Mouse (Mus musculus) left cerebral cortex, adult 18-20 months (tissue): ENCODE data around the gene Cpsf3. TPM values are rescaled to one million over a fixed set of nuclear protein-coding genes. Genes with fewer than 3 reads are reported as not detected.
A peak's percentile ranks its signal among the peaks of the same experiment; 100 is the strongest.

Source experiments
- DNase-seq, 2 experiments: peaks; one replicate each; pipeline ENCODE4 v3.0.0; 2021 to 2022; ENCODE audit warnings: low spot score in 2 of 2, mixed read lengths in 1 of 2
- long read RNA-seq, 2 experiments: library from polyadenylated mRNA; stranded (forward); transcript quantifications; one replicate each; pipeline ENCODE4 v2.0.0; 2021
- total RNA-seq, 2 experiments: library from RNA; stranded (reverse); gene quantifications; 2 replicates each; pipeline ENCODE4 v1.2.3; 2021

Gene Cpsf3
- total RNA-seq, result 10 to 100 TPM; 44.4 to 48.8 TPM
- long read RNA-seq, experiment 1, transcript Cpsf3-201 (18 exons, 2,499 nt), result major isoform, 56 of 72 reads
- long read RNA-seq, experiment 1, partial matches to known transcripts, result 5 of 72 reads
- long read RNA-seq, experiment 1, other reads (novel, unspliced or antisense), result 10 of 72 reads
- long read RNA-seq, experiment 2, transcript Cpsf3-201 (18 exons, 2,499 nt), result major isoform, 36 of 43 reads
- long read RNA-seq, experiment 2, partial matches to known transcripts, result 3 of 43 reads
- long read RNA-seq, experiment 2, other reads (novel, unspliced or antisense), result 3 of 43 reads

- DNase-seq, result no peak
Observed at GRCm38 (mm10) chr12:21284761-21285441, at the start of gene Cpsf3. Gene Cpsf3 (plus strand): TSS chr12:21285391.

- DNase-seq, result no peak
Observed at GRCm38 (mm10) chr12:21241965-21242364, 43.2 kb upstream of the Cpsf3 start.

- DNase-seq, result no peak
Observed at GRCm38 (mm10) chr12:21244375-21244960, 40.7 kb upstream of the Cpsf3 start.

- DNase-seq, result no peak
Observed at GRCm38 (mm10) chr12:21247711-21248392, 37.3 kb upstream of the Cpsf3 start.

- DNase-seq, result peak in 1 of 2 experiments; percentile 28
Observed at GRCm38 (mm10) chr12:21260494-21261256, 24.5 kb upstream of the Cpsf3 start.

GRCm38 (mm10) chr12:21261521-21261920 lies 23.7 kb upstream of the Cpsf3 start:
- DNase-seq, result no peak

GRCm38 (mm10) chr12:21263256-21263655 lies 21.9 kb upstream of the Cpsf3 start:
- peak in 1 of 2 experiments; percentile 17 for DNase-seq

- DNase-seq, result no peak
Observed at GRCm38 (mm10) chr12:21264241-21264640, 20.9 kb upstream of the Cpsf3 start.

GRCm38 (mm10) chr12:21264970-21265369 lies 20.2 kb upstream of the Cpsf3 start:
- no peak for DNase-seq

GRCm38 (mm10) chr12:21265501-21265900 lies 19.7 kb upstream of the Cpsf3 start:
- DNase-seq, result no peak

GRCm38 (mm10) chr12:21265946-21266783 lies 19.0 kb upstream of the Cpsf3 start:
- peak; percentile 65 to 73 for DNase-seq

GRCm38 (mm10) chr12:21266784-21267098 lies 18.4 kb upstream of the Cpsf3 start:
- DNase-seq, result no peak

GRCm38 (mm10) chr12:21268083-21268616 lies 17.0 kb upstream of the Cpsf3 start:
- DNase-seq, result no peak

GRCm38 (mm10) chr12:21274446-21274845 lies 10.7 kb upstream of the Cpsf3 start:
- DNase-seq, result no peak

- no peak for DNase-seq
Observed at GRCm38 (mm10) chr12:21277352-21277864, 7.8 kb upstream of the Cpsf3 start.

GRCm38 (mm10) chr12:21285508-21286242 lies 484 bp downstream of the Cpsf3 start:
- no peak for DNase-seq

- peak; percentile 99 for DNase-seq
Observed at GRCm38 (mm10) chr12:21286243-21286622, 1.0 kb downstream of the Cpsf3 start, which contains the start of gene Itgb1bp1. Gene Itgb1bp1 (minus strand): TSS chr12:21286284.

GRCm38 (mm10) chr12:21286712-21287650 lies 1.8 kb downstream of the Cpsf3 start:
- DNase-seq, result no peak
